Mouse (Mus musculus) ovary, postnatal 36 days (tissue): Measurements from ENCODE around the gene H2afx.

Experiments used
- DNase-seq: peaks from one replicate; pipeline ENCODE4 v3.0.0; 2022; ENCODE audit warnings: low spot score, mixed read lengths

Gene H2afx

GRCm38 (mm10) chr9:44379862-44380261 is 45.4 kb downstream of the H2afx start:
- no peak for DNase-seq

GRCm38 (mm10) chr9:44384596-44384995 is 50.1 kb downstream of the H2afx start:
- no peak for DNase-seq
